ENCODE assay signal across 9 mouse cellular contexts in the genomic region with DNA sequence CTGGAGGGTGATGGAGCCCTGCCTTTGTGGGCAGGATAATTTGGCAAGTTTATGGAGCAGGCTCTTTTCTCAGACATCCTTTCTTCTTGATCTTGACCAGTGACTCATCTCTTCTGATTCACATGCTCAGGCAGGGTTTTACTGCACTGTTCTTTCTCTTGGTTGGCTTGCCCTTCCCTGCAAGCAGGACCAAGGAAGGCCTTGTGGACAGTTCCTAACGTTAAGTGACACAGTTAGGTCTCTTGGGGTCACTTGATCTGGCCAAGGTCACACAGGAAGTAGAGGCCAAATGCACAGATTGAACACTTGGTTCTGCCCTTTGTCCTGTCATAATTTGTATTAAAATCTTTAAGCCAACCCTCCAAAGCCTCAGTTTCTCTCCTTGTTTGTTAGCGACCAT.
A peak's percentile ranks its signal among the peaks of the same experiment; 100 is the strongest.
DNase-seq lines count a peak whose midpoint lies in the region; ATAC-seq lines count a peak whose summit lies in the region.
"Had no signal": no experiment of that assay in that cellular context is flagged by ENCODE, and none has a peak within 500 bp of the region (broad histone marks: within the 10 kb centered on the region; RNA-seq: fewer than 3 reads in every experiment).

No protein-coding gene starts in this region.

- no peak overlapping the region for H3K4me2 ChIP-seq in midbrain, embryonic 12.5 days (replicated peaks)
- no peak overlapping the region for H3K4me2 ChIP-seq in midbrain, embryonic 13.5 days (replicated peaks)

- H3K27ac ChIP-seq in heart, embryonic 10.5 days: peak overlapping the region; percentile 92; the same call in 1 of the 2 replicates
- H3K27ac ChIP-seq in midbrain, embryonic 12.5 days (replicated peaks): no peak overlapping the region
- no peak overlapping the region for H3K27ac ChIP-seq in midbrain, embryonic 13.5 days
- peak overlapping the region; percentile 95 for H3K27ac ChIP-seq in limb, embryonic 10.5 days
- H3K27ac ChIP-seq: heart, embryonic 15.5 days had no signal

- H3K9me3 ChIP-seq in heart, embryonic 10.5 days: no peaks in the 10 kb centered on the region
- H3K9me3 ChIP-seq in midbrain, embryonic 12.5 days: no peaks in the 10 kb centered on the region
- H3K9me3 ChIP-seq in midbrain, embryonic 13.5 days: no peaks in the 10 kb centered on the region
- H3K9me3 ChIP-seq in limb, embryonic 10.5 days (replicated peaks): no peaks in the 10 kb centered on the region
- H3K9me3 ChIP-seq: heart, embryonic 15.5 days had no signal

- peaks cover 27% of the 10 kb centered on the region for H3K4me1 ChIP-seq in heart, embryonic 10.5 days
- H3K4me1 ChIP-seq in midbrain, embryonic 12.5 days: no peaks in the 10 kb centered on the region
- 0 out of 2 replicates have a peak, but pooled peaks cover 5% of the 10 kb centered on the region for H3K4me1 ChIP-seq in midbrain, embryonic 13.5 days (replicated peaks)
- peaks cover 18% of the 10 kb centered on the region for H3K4me1 ChIP-seq in limb, embryonic 10.5 days

- ATAC-seq in midbrain, embryonic 12.5 days (ENCODE audit: low FRiP score, low read depth): peak; percentile 35
- no peak; the same call in 1 of the 2 replicates for ATAC-seq in midbrain, embryonic 13.5 days

- H3K36me3 ChIP-seq in heart, embryonic 10.5 days: no peaks in the 10 kb centered on the region
- no peaks in the 10 kb centered on the region for H3K36me3 ChIP-seq in midbrain, embryonic 12.5 days
- no peaks in the 10 kb centered on the region for H3K36me3 ChIP-seq in midbrain, embryonic 13.5 days
- H3K36me3 ChIP-seq in limb, embryonic 10.5 days: no peaks in the 10 kb centered on the region
- H3K36me3 ChIP-seq: heart, embryonic 15.5 days had no signal

- intact Hi-C loops in heart, postnatal 10 days (cut with DNase I): loop anchor here (1.0 to 10.0 kb wide), 4 partner anchors 202 to 795 kb away; no protein-coding TSS in a partner anchor
- intact Hi-C loops in gastrocnemius, postnatal 36 days (cut with DNase I): loop anchor here (1.0 to 10.0 kb wide), 4 partner anchors 124 to 794 kb away; no protein-coding TSS in a partner anchor

- 4% methylated on average over 2 of the region's 2 CpGs for WGBS in heart, embryonic 10.5 days
- 9% methylated on average over 2 of the region's 2 CpGs for WGBS in midbrain, embryonic 12.5 days
- WGBS in midbrain, embryonic 13.5 days: 9% methylated on average over 2 of the region's 2 CpGs
- 4% methylated on average over 2 of the region's 2 CpGs for WGBS in limb, embryonic 10.5 days

- no peaks in the 10 kb centered on the region for H3K27me3 ChIP-seq in heart, embryonic 10.5 days (ENCODE audit: insufficient read depth, poor library complexity, severe bottlenecking)
- peaks cover 15% of the 10 kb centered on the region for H3K27me3 ChIP-seq in midbrain, embryonic 12.5 days
- H3K27me3 ChIP-seq in midbrain, embryonic 13.5 days: 0 out of 2 replicates have a peak, but pooled peaks cover 2% of the 10 kb centered on the region
- H3K27me3 ChIP-seq in limb, embryonic 10.5 days (ENCODE audit: low read depth, poor library complexity, severe bottlenecking): no peaks in the 10 kb centered on the region
- H3K27me3 ChIP-seq: heart, embryonic 15.5 days had no signal

- no peak overlapping the region for H3K9ac ChIP-seq in midbrain, embryonic 12.5 days (replicated peaks)
- no peak overlapping the region for H3K9ac ChIP-seq in midbrain, embryonic 13.5 days (replicated peaks)

- peak; percentile 47 for DNase-seq in heart, embryonic 10.5 days (ENCODE audit: low spot score)
- no peak for DNase-seq in heart, postnatal 10 days
- DNase-seq in limb, embryonic 10.5 days (ENCODE audit: low spot score): no peak
- no peak for DNase-seq in gastrocnemius, postnatal 36 days
- DNase-seq in cerebellum, adult 11-12 months: no peak
- DNase-seq in spleen, postnatal 4 days (ENCODE audit: low spot score in 2 of 2): no peak

- H3K4me3 ChIP-seq in heart, embryonic 10.5 days: no peak overlapping the region
- H3K4me3 ChIP-seq in midbrain, embryonic 12.5 days: no peak overlapping the region
- H3K4me3 ChIP-seq in midbrain, embryonic 13.5 days (replicated peaks): no peak overlapping the region
- no peak overlapping the region for H3K4me3 ChIP-seq in limb, embryonic 10.5 days

Comparison
In these comparisons a context has a peak if more than half of its experiments do, and no peak if none do; other contexts are left out.
1. H3K27ac ChIP-seq: peak in heart, embryonic 10.5 days (single experiment) and limb, embryonic 10.5 days (single experiment); none in midbrain, embryonic 12.5 days (single experiment) and midbrain, embryonic 13.5 days (single experiment).